Mouse (Mus musculus) C2C12 (cell line): Measurements from ENCODE around the gene Espn. TPM values are rescaled to one million over a fixed set of nuclear protein-coding genes. Genes with fewer than 3 reads are reported as not detected.

ENCODE experiments used
- H3K27me3 ChIP-seq: one replicate; pipeline ENCODE4 v1.6.1; 2011; ENCODE audit not compliant: control insufficient read depth, insufficient read depth, insufficient read length
- H3K36me3 ChIP-seq: one replicate; pipeline ENCODE4 v1.6.1; 2011; ENCODE audit not compliant: control insufficient read depth, insufficient read depth
- H3K4me3 ChIP-seq: one replicate; pipeline ENCODE4 v1.5.1; 2011; ENCODE audit warnings: mild to moderate bottlenecking, control low read depth; ENCODE audit not compliant: poor library complexity, insufficient read depth, severe bottlenecking
- H3K79me2 ChIP-seq: one replicate; pipeline ENCODE4 v1.6.1; 2011; ENCODE audit not compliant: control insufficient read depth, insufficient read depth
- H3K79me3 ChIP-seq: one replicate; pipeline ENCODE4 v1.6.1; 2011; ENCODE audit warnings: low read depth, control low read depth
- H3ac ChIP-seq: one replicate; pipeline ENCODE3; 2011; ENCODE audit warnings: low read depth; ENCODE audit not compliant: control insufficient read depth, insufficient read length
- CEBPB ChIP-seq: IDR thresholded peaks from one replicate; pipeline ENCODE4 v1.6.1; 2011; ENCODE audit warnings: low read depth, mild to moderate bottlenecking, control low read depth, moderate library complexity
- CTCF ChIP-seq: IDR thresholded peaks from one replicate; pipeline ENCODE4 v1.5.1; 2011; ENCODE audit not compliant: control insufficient read depth, insufficient read depth, insufficient read length
- FOSL1 ChIP-seq: IDR thresholded peaks from one replicate; pipeline ENCODE4 v1.8.0; 2011; ENCODE audit warnings: mild to moderate bottlenecking, low read length; ENCODE audit not compliant: poor library complexity, insufficient read depth, severe bottlenecking
- MAX ChIP-seq: IDR thresholded peaks from one replicate; pipeline ENCODE4 v1.6.1; 2011; ENCODE audit warnings: mild to moderate bottlenecking, control low read depth
- MYOD1 ChIP-seq: IDR thresholded peaks from one replicate; pipeline ENCODE4 v1.6.1; 2011; ENCODE audit warnings: low read depth; ENCODE audit not compliant: control insufficient read depth, insufficient read length
- MYOG ChIP-seq: IDR thresholded peaks from one replicate; pipeline ENCODE4 v1.6.1; 2011; ENCODE audit not compliant: control insufficient read depth, insufficient read length; ENCODE audit errors: extremely low read depth
- USF1 ChIP-seq: IDR thresholded peaks from one replicate; pipeline ENCODE4 v1.6.1; 2011; ENCODE audit warnings: low read depth, mild to moderate bottlenecking, control low read depth, moderate library complexity
- polyA plus RNA-seq: library from polyadenylated mRNA; unstranded; fragments of >200 nt; fragmentation: generic; extraction: Trizol; gene quantifications from one replicate; pipeline ENCODE4 v1.2.1, GENCODE M21; 2012; ENCODE audit warnings: missing spikeins

Gene Espn
- polyA plus RNA-seq, 1 experiment, result 0.97 TPM

GRCm38 (mm10) chr4:152187142-152187541 lies 35.0 kb upstream of the Espn start:
- Histone ChIP-seq H3K27me3 (no peaks in the 10 kb centered on the region), H3K36me3 (peaks cover 30% of the 10 kb centered on the region), H3K79me2 (peaks cover 90% of the 10 kb centered on the region), H3ac (peak overlapping the region; percentile 46), H3K79me3 (peaks cover 67% of the 10 kb centered on the region), H3K4me3 (peak overlapping the region; percentile 3)
- no peak for TF ChIP-seq CEBPB
- TF ChIP-seq FOSL1, result no peak
- no peak for TF ChIP-seq MAX
- TF ChIP-seq MYOD1, result no peak
- no peak for TF ChIP-seq CTCF
- TF ChIP-seq MYOG, result no peak
- TF ChIP-seq USF1, result no peak

GRCm38 (mm10) chr4:152186205-152187082 lies 34.3 kb upstream of the Espn start:
- H3K79me2 ChIP-seq, result peaks cover 90% of the 10 kb centered on the region
- H3K27me3 ChIP-seq, result no peaks in the 10 kb centered on the region
- TF ChIP-seq FOSL1, result peak; percentile 2
- peak; percentile 88 for TF ChIP-seq MAX
- no peak for TF ChIP-seq CTCF
- TF ChIP-seq MYOD1, result peak; percentile 36
- TF ChIP-seq MYOG, result no peak
- peak; percentile 66 for TF ChIP-seq CEBPB
- peak; percentile 90 for TF ChIP-seq USF1
- H3K79me3 ChIP-seq, result peaks cover 68% of the 10 kb centered on the region
- H3K36me3 ChIP-seq, result peaks cover 32% of the 10 kb centered on the region
- H3ac ChIP-seq, result peak overlapping the region; percentile 59
- peak overlapping the region; percentile 29 for H3K4me3 ChIP-seq

GRCm38 (mm10) chr4:152185510-152186204 lies 33.5 kb upstream of the Espn start:
- Histone ChIP-seq H3K27me3 (no peaks in the 10 kb centered on the region), H3K4me3 (peak overlapping the region; percentile 29), H3ac (peak overlapping the region; percentile 59), H3K79me3 (peaks cover 68% of the 10 kb centered on the region), H3K36me3 (peaks cover 36% of the 10 kb centered on the region), H3K79me2 (peaks cover 90% of the 10 kb centered on the region)
- no peak for TF ChIP-seq MAX
- TF ChIP-seq MYOG, result no peak
- no peak for TF ChIP-seq USF1
- TF ChIP-seq CEBPB, result no peak
- TF ChIP-seq FOSL1, result no peak
- TF ChIP-seq MYOD1, result no peak
- TF ChIP-seq CTCF, result no peak

GRCm38 (mm10) chr4:152185137-152185509 lies 33.0 kb upstream of the Espn start:
- no peak overlapping the region for H3K4me3 ChIP-seq
- peak overlapping the region; percentile 19 for H3ac ChIP-seq
- no peaks in the 10 kb centered on the region for H3K27me3 ChIP-seq
- peaks cover 90% of the 10 kb centered on the region for H3K79me2 ChIP-seq
- peaks cover 68% of the 10 kb centered on the region for H3K79me3 ChIP-seq
- peaks cover 41% of the 10 kb centered on the region for H3K36me3 ChIP-seq
- TF ChIP-seq CEBPB (no peak), MAX (no peak), USF1 (no peak), MYOD1 (no peak), CTCF (no peak), FOSL1 (no peak), MYOG (no peak)

- Histone ChIP-seq H3K27me3 (no peaks in the 10 kb centered on the region), H3ac (no peak overlapping the region), H3K36me3 (peaks cover 39% of the 10 kb centered on the region), H3K79me2 (peaks cover 90% of the 10 kb centered on the region), H3K79me3 (peaks cover 68% of the 10 kb centered on the region), H3K4me3 (no peak overlapping the region)
- TF ChIP-seq USF1 (no peak), MAX (no peak), CTCF (no peak), CEBPB (no peak), MYOD1 (no peak), FOSL1 (no peak), MYOG (no peak)
These were observed 32.3 kb upstream of the Espn start for GRCm38 (mm10) chr4:152184353-152185035.
